Mouse (Mus musculus) hindbrain, embryonic 15.5 days (tissue): ENCODE data around the gene Nup214. TPM values are rescaled to one million over a fixed set of nuclear protein-coding genes. Genes with fewer than 3 reads are reported as not detected.

Experiments
- ATAC-seq: fragments of 200-750 bp; cut with Nextera tagmentation; 2 replicates; pipeline ENCODE4 v1.8.0; 2017; ENCODE audit warnings: low read depth, moderate number of reproducible peaks, moderate TSS enrichment; ENCODE audit not compliant: low FRiP score
- H3K27ac ChIP-seq: fragments of 300-500 bp; sonication (generic); replicated peaks from 2 replicates; pipeline ENCODE4 v1.5.1; 2015; ENCODE audit warnings: mild to moderate bottlenecking, inconsistent platforms
- H3K27me3 ChIP-seq: fragments of 300-500 bp; sonication (generic); 2 replicates; pipeline ENCODE4 v1.6.1; 2015; ENCODE audit warnings: control low read depth, inconsistent platforms
- H3K36me3 ChIP-seq: fragments of 300-500 bp; sonication (generic); 2 replicates; pipeline ENCODE4 v1.6.1; 2015; ENCODE audit warnings: control low read depth, inconsistent platforms
- H3K4me1 ChIP-seq: fragments of 300-500 bp; sonication (generic); replicated peaks from 2 replicates; pipeline ENCODE4 v1.6.1; 2015; ENCODE audit warnings: control low read depth, inconsistent platforms
- H3K4me2 ChIP-seq: fragments of 300-500 bp; sonication (generic); 2 replicates; pipeline ENCODE4 v1.6.1; 2015; ENCODE audit warnings: moderate library complexity, mild to moderate bottlenecking, inconsistent platforms
- H3K4me3 ChIP-seq: fragments of 300-500 bp; sonication (generic); 2 replicates; pipeline ENCODE4 v1.5.1; 2015; ENCODE audit warnings: mild to moderate bottlenecking, inconsistent platforms
- H3K9ac ChIP-seq: fragments of 300-500 bp; sonication (generic); 2 replicates; pipeline ENCODE4 v1.6.1; 2015; ENCODE audit warnings: inconsistent platforms
- H3K9me3 ChIP-seq: fragments of 300-500 bp; sonication (generic); 2 replicates; pipeline ENCODE4 v1.6.1; 2016; ENCODE audit warnings: control low read depth, inconsistent platforms
- WGBS: fragments of 180-500 bp; shearing (Covaris S2); methylation state at CpG from one replicate; pipeline ENCODE4 v1.1.7; 2015; 5-methylcytosine and 5-hydroxymethylcytosine counted together
- polyA plus RNA-seq: library from polyadenylated mRNA; unstranded; fragments of >200 nt; fragmentation: Nextera tagmentation; extraction: Ambion mirVana; gene quantifications from 2 replicates; pipeline ENCODE4 v1.2.1, GENCODE M21; 2015

Gene Nup214
- 61.6 and 64.8 TPM in 2 replicates for polyA plus RNA-seq

DNA sequence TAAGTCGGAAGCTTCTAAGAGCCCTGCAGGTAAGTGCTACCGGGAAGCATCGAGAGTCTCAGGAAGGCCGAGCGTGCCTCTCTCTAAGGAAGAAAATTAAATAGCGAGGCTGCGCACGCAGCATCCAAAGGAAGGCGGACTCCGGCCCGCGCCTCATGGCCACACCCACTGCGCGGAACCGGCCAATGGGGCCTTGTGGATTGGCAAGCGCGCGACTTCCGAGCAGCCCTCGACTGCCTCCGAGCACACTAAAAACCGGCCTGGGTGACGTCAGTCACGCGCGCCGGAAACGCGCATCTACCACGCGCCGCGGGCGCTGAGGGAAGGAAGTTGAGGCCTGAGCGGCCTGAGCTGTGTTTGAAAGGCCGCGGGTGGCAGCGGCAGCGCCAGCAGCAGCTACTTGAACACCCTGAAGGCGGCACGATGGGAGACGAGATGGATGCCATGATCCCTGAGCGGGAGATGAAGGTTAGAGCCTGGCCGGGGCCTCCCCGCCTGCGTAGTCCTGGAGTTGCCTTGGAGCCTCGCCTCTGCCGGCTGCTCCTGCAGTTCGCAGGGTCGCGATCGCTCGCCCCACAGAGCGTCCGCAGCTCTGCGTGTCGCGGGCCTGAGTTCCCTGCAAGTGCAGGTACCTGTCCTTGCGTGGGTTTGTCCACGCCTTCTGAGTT is at the start of gene Nup214:
TSS of gene Nup214 (plus strand) at position 296 of the 668 bp plus-strand sequence.
- peak within 1 kb of the TSS; percentile 78 for H3K27ac ChIP-seq
- H3K9me3 ChIP-seq, result no peaks in the 10 kb centered on the region
- H3K4me1 ChIP-seq, result peaks cover 19% of the 10 kb centered on the region
- ATAC-seq, result peak; percentile 99
- H3K36me3 ChIP-seq, result peaks cover 28% of the 10 kb centered on the region
- peak within 1 kb of the TSS; percentile 58 for H3K4me3 ChIP-seq
- H3K4me2 ChIP-seq, result peak within 1 kb of the TSS; percentile 87
- H3K9ac ChIP-seq, result peak within 1 kb of the TSS; percentile 63
- under 1% methylated on average over 60 of the region's 60 CpGs for WGBS
- H3K27me3 ChIP-seq, result no peaks in the 10 kb centered on the region

GRCm38 (mm10) chr2:31924811-31925210 is 49.4 kb upstream of the Nup214 start:
- H3K9ac ChIP-seq, result no peak overlapping the region
- H3K27ac ChIP-seq, result no peak overlapping the region
- H3K36me3 ChIP-seq, result no peaks in the 10 kb centered on the region
- no peak overlapping the region for H3K4me2 ChIP-seq
- no peak overlapping the region for H3K4me3 ChIP-seq
- no peak for ATAC-seq
- no peaks in the 10 kb centered on the region for H3K9me3 ChIP-seq
- H3K4me1 ChIP-seq, result no peaks in the 10 kb centered on the region
- H3K27me3 ChIP-seq, result no peaks in the 10 kb centered on the region
- 36% methylated on average over 9 of the region's 9 CpGs for WGBS

DNA sequence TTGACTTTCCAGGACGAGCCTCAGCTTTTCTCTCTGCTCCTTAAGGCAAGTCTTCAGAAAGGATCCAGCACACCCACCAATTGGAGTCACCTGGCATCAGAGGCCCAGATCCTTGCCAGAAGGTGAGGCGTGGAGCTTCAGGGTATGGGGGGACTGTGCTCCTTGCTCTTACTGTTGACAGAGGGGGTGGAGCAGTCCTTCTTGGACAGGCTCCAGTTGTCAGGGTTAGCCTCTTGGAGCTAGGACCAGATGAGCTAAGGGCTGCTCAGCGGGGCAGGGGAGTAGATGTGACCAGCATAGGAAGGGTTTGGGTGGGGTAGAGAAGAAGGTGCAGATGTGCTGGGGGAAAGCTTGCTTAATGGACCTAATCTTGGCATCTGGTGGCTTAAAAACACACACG is 48.3 kb upstream of the Nup214 start:
- Histone ChIP-seq H3K36me3 (no peaks in the 10 kb centered on the region), H3K27me3 (no peaks in the 10 kb centered on the region), H3K4me1 (no peaks in the 10 kb centered on the region), H3K9ac (no peak overlapping the region), H3K4me3 (no peak overlapping the region), H3K4me2 (no peak overlapping the region), H3K27ac (no peak overlapping the region), H3K9me3 (no peaks in the 10 kb centered on the region)
- ATAC-seq, result no peak
- 46% methylated on average over 4 of the region's 4 CpGs for WGBS

GRCm38 (mm10) chr2:31929664-31930063 is 44.6 kb upstream of the Nup214 start:
- Histone ChIP-seq H3K27me3 (no peaks in the 10 kb centered on the region), H3K4me2 (no peak overlapping the region), H3K27ac (no peak overlapping the region), H3K9ac (no peak overlapping the region), H3K4me3 (no peak overlapping the region), H3K4me1 (no peaks in the 10 kb centered on the region), H3K36me3 (no peaks in the 10 kb centered on the region), H3K9me3 (no peaks in the 10 kb centered on the region)
- 86% methylated on average over 3 of the region's 3 CpGs for WGBS
- no peak for ATAC-seq

DNA sequence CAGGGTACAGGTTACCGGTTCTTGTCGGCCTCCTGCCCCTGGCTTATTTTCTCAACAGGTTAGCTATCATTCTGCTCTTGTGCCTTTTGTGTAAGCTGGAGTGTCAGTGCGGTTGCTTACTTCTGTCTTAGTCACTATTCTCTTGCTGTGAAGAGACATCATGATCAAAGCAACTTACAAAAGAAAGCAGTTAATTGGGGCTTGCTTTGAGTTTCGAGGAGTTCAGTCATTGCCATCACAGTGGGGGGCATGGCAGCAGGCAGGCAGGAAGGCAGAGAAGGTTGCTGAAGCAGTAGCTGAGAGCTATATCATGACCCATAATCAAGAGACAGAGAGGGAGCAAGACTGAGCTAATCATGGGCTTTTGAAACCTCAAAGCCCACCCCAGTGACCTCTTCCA is 39.7 kb upstream of the Nup214 start:
- H3K27me3 ChIP-seq, result no peaks in the 10 kb centered on the region
- no peaks in the 10 kb centered on the region for H3K9me3 ChIP-seq
- ATAC-seq, result no peak
- no peak overlapping the region for H3K9ac ChIP-seq
- no peak overlapping the region for H3K27ac ChIP-seq
- no peak overlapping the region for H3K4me3 ChIP-seq
- no peaks in the 10 kb centered on the region for H3K36me3 ChIP-seq
- H3K4me2 ChIP-seq, result no peak overlapping the region
- 34% methylated on average over 4 of the region's 4 CpGs for WGBS
- no peaks in the 10 kb centered on the region for H3K4me1 ChIP-seq

GRCm38 (mm10) chr2:31935054-31935453 is 39.2 kb upstream of the Nup214 start:
- ATAC-seq, result no peak
- Histone ChIP-seq H3K4me2 (no peak overlapping the region), H3K9me3 (no peaks in the 10 kb centered on the region), H3K9ac (no peak overlapping the region), H3K36me3 (no peaks in the 10 kb centered on the region), H3K27ac (no peak overlapping the region), H3K4me1 (no peaks in the 10 kb centered on the region), H3K4me3 (no peak overlapping the region), H3K27me3 (no peaks in the 10 kb centered on the region)
- WGBS, result 40% methylated on average over 4 of the region's 4 CpGs

DNA sequence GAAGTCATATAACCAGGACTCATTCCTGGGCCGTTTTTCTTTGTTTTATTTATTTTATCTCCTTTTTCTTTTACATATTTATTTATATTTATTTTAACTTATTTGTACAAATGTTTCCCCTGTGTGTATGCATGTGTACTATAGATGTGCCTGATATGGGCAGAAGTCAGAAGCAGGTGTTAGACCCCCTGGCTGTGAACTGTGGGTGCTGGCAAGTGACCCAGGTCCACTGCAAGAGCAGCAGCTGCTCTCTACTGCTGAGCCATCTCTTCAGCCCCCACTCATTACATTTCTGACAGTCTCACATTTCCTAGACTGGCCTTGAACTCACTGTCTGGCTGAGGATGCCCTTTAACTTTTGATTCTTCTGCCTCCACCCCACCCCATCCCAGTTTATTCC is 35.9 kb upstream of the Nup214 start:
- no peak for ATAC-seq
- Histone ChIP-seq H3K4me3 (no peak overlapping the region), H3K36me3 (no peaks in the 10 kb centered on the region), H3K4me1 (no peaks in the 10 kb centered on the region), H3K9me3 (no peaks in the 10 kb centered on the region), H3K4me2 (no peak overlapping the region), H3K27me3 (no peaks in the 10 kb centered on the region), H3K9ac (no peak overlapping the region), H3K27ac (no peak overlapping the region)
- 89% methylated on average over 1 of the region's 1 CpGs for WGBS

GRCm38 (mm10) chr2:31943011-31943410 is 31.2 kb upstream of the Nup214 start:
- Histone ChIP-seq H3K27ac (no peak overlapping the region), H3K4me3 (no peak overlapping the region)
- WGBS, result 77% methylated on average over 4 of the region's 4 CpGs

GRCm38 (mm10) chr2:31945580-31945979 is 28.7 kb upstream of the Nup214 start:
- Histone ChIP-seq H3K9ac (no peak overlapping the region), H3K4me3 (no peak overlapping the region), H3K9me3 (no peaks in the 10 kb centered on the region), H3K4me2 (no peak overlapping the region), H3K4me1 (peaks cover 4% of the 10 kb centered on the region), H3K27me3 (no peaks in the 10 kb centered on the region; the same call in 1 of the 2 replicates), H3K36me3 (no peaks in the 10 kb centered on the region), H3K27ac (no peak overlapping the region)
- no peak for ATAC-seq
- 74% methylated on average over 2 of the region's 2 CpGs for WGBS

More at GRCm38 (mm10) chr2:31943011-31943410, 31.2 kb upstream of the Nup214 start:
- no peaks in the 10 kb centered on the region for H3K4me1 ChIP-seq
- no peaks in the 10 kb centered on the region; the same call in 1 of the 2 replicates for H3K27me3 ChIP-seq
- H3K36me3 ChIP-seq, result no peaks in the 10 kb centered on the region
- no peaks in the 10 kb centered on the region for H3K9me3 ChIP-seq
- no peak overlapping the region for H3K9ac ChIP-seq
- no peak overlapping the region for H3K4me2 ChIP-seq
- no peak for ATAC-seq

GRCm38 (mm10) chr2:31948392-31948791 is 25.8 kb upstream of the Nup214 start:
- H3K4me1 ChIP-seq, result peaks cover 26% of the 10 kb centered on the region
- H3K4me3 ChIP-seq, result no peak overlapping the region
- H3K36me3 ChIP-seq, result no peaks in the 10 kb centered on the region
- no peak for ATAC-seq
- no peak overlapping the region for H3K4me2 ChIP-seq
- no peaks in the 10 kb centered on the region; the same call in 1 of the 2 replicates for H3K27me3 ChIP-seq
- no peak overlapping the region for H3K9ac ChIP-seq
- no peaks in the 10 kb centered on the region for H3K9me3 ChIP-seq
- no peak overlapping the region for H3K27ac ChIP-seq
- 74% methylated on average over 6 of the region's 6 CpGs for WGBS

DNA sequence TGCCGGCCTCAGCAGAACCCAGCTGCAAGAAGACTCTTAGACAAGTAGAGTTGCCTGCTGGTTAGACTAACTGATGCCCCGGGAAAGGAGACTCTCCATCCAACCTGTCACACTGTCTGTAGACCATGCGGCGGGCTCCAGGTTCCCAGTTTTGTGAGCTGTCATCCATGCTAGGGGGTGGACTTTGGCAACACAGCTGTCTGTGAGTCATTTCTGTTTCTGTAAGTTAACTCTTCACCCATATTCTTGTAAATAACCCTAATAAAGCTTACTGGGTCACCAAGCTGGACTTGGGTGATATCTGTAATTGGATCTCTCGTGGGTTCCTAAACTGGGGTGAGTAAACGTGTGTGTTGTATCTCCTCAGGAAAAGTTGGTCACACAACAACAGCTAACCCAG is 25.4 kb upstream of the Nup214 start:
- H3K27me3 ChIP-seq, result no peaks in the 10 kb centered on the region; the same call in 1 of the 2 replicates
- H3K36me3 ChIP-seq, result no peaks in the 10 kb centered on the region
- H3K9me3 ChIP-seq, result no peaks in the 10 kb centered on the region
- no peak overlapping the region for H3K4me3 ChIP-seq
- no peak overlapping the region for H3K4me2 ChIP-seq
- ATAC-seq, result no peak
- H3K4me1 ChIP-seq, result peaks cover 26% of the 10 kb centered on the region
- WGBS, result 77% methylated on average over 6 of the region's 6 CpGs
- no peak overlapping the region for H3K27ac ChIP-seq
- no peak overlapping the region for H3K9ac ChIP-seq

GRCm38 (mm10) chr2:31950058-31950871 is 24.0 kb upstream of the Nup214 start, which contains the start of gene Aif1l:
Gene Aif1l, plus strand, starts transcription at chr2:31950139.
- no peaks in the 10 kb centered on the region for H3K9me3 ChIP-seq
- under 1% methylated on average over 53 of the region's 66 CpGs for WGBS
- peak; percentile 52 for ATAC-seq
- peaks cover 30% of the 10 kb centered on the region for H3K4me1 ChIP-seq
- peak within 1 kb of the TSS; percentile 93 for H3K4me2 ChIP-seq
- peak within 1 kb of the TSS; percentile 63 for H3K4me3 ChIP-seq
- H3K27me3 ChIP-seq, result no peaks in the 10 kb centered on the region
- H3K27ac ChIP-seq, result no peak within 1 kb of the TSS
- H3K36me3 ChIP-seq, result no peaks in the 10 kb centered on the region
- H3K9ac ChIP-seq, result peak within 1 kb of the TSS; percentile 62
